Mouse (Mus musculus) bone marrow, adult 2 months (tissue): ENCODE measurements around the gene Kynu. TPM values are rescaled to one million over a fixed set of nuclear protein-coding genes. Genes with fewer than 3 reads are reported as not detected.

ENCODE experiments used
- H3K27ac ChIP-seq: fragments of 200-500 bp; 2 replicates; pipeline ENCODE4 v1.5.1; 2012; ENCODE audit warnings: low read depth, mild to moderate bottlenecking, control low read depth, inconsistent platforms, low read length; ENCODE audit not compliant: control insufficient read depth, poor library complexity, insufficient read depth
- H3K4me1 ChIP-seq: fragments of 200-500 bp; 2 replicates; pipeline ENCODE4 v1.6.1; 2011; ENCODE audit warnings: low read length; ENCODE audit not compliant: control insufficient read depth, insufficient read depth
- H3K4me3 ChIP-seq: fragments of 200-500 bp; replicated peaks from 2 replicates; pipeline ENCODE3; 2011; ENCODE audit warnings: mild to moderate bottlenecking, low read depth, low read length, control low read depth; ENCODE audit not compliant: control insufficient read depth
- CTCF ChIP-seq: fragments of 200-500 bp; IDR thresholded peaks from 2 replicates; pipeline ENCODE4 v1.5.1; 2011; ENCODE audit warnings: low read length, control low read depth; ENCODE audit not compliant: control insufficient read depth, insufficient read depth
- POLR2A ChIP-seq: fragments of 200-500 bp; IDR thresholded peaks from 2 replicates; pipeline ENCODE4 v1.6.1; 2011; ENCODE audit warnings: low read depth, mild to moderate bottlenecking, control low read depth, low read length, borderline replicate concordance; ENCODE audit not compliant: control insufficient read depth
- WGBS: fragments of 180-500 bp; shearing (Covaris S2); methylation state at CpG from one replicate; pipeline ENCODE4 v1.1.7; 2018; 5-methylcytosine and 5-hydroxymethylcytosine counted together
- polyA plus RNA-seq: library from polyadenylated mRNA; stranded (reverse); fragments of >200 nt; gene quantifications from 2 replicates; pipeline ENCODE4 v1.2.4, GENCODE M21; 2011; ENCODE audit warnings: low replicate concordance; ENCODE audit not compliant: missing spikeins, insufficient read depth, insufficient read length

Gene Kynu
- polyA plus RNA-seq, 1 experiment = 4.5 TPM

DNA sequence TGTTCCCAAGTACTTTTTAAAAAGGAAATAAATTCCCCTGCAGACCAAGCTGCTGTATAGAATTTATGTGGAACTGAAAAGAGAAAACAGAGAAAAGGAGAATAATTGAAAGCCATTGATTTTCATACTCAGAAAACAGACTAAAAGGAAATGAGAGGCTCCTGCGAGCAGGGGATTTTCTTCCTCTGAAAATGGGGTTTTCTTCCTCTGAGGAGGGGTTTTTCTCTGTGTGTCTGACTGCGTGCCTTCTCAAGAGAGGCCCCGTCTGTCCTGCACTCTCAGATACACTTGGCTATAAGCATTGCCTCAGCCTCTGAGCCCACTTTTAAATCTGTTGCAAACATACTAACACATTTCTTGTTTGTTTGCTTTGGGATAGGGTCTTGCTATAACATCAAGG lies 1.9 kb downstream of the Kynu start:
- Histone ChIP-seq H3K27ac (no peak overlapping the region), H3K4me3 (no peak overlapping the region), H3K4me1 (no peaks in the 10 kb centered on the region)
- TF ChIP-seq CTCF = no peak
- no peak for TF ChIP-seq POLR2A
- whole genome bisulfite sequencing = 75% methylated on average over 3 of the region's 3 CpGs

DNA sequence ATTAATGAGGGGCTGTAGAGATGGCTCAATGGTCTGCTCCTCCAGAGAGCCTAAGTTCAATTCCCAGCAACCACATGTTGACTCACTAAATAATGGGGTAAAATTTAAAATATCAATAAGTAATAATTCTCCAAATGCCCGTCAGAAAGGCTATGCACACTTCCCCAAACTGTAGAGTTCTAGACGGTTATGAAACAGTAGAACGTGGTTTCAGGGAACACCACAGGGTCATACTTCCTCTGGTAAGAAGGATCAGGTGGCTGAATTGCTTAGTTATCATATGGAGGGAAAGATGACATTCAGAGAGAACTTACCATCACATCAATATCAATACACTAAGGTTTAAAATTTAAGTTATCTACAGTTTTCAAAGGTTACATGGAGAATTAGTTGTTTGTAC lies 6.1 kb downstream of the Kynu start:
- no peaks in the 10 kb centered on the region for H3K4me1 ChIP-seq
- no peak overlapping the region for H3K4me3 ChIP-seq
- no peak overlapping the region for H3K27ac ChIP-seq
- TF ChIP-seq POLR2A = no peak
- no peak for TF ChIP-seq CTCF
- 18% methylated on average over 3 of the region's 3 CpGs for WGBS

DNA sequence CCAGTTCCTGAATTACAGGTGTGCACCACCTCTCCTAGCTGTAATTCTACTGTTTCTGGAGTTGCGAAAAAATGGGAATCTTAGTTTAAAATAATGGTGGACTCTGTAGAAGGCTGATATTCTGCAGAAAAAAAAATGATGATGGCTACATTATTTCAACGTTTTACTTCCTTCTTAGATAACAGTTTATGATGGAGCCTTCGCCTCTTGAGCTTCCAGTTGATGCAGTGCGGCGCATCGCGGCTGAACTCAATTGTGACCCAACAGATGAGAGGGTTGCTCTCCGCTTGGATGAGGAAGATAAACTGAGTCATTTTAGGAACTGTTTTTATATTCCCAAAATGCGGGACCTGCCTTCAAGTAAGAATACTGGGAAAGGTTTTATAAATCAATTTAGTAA lies 7.7 kb downstream of the Kynu start:
- TF ChIP-seq CTCF (no peak), POLR2A (no peak)
- Histone ChIP-seq H3K4me3 (no peak overlapping the region), H3K4me1 (no peaks in the 10 kb centered on the region), H3K27ac (no peak overlapping the region)
- 89% methylated on average over 9 of the region's 9 CpGs for WGBS

DNA sequence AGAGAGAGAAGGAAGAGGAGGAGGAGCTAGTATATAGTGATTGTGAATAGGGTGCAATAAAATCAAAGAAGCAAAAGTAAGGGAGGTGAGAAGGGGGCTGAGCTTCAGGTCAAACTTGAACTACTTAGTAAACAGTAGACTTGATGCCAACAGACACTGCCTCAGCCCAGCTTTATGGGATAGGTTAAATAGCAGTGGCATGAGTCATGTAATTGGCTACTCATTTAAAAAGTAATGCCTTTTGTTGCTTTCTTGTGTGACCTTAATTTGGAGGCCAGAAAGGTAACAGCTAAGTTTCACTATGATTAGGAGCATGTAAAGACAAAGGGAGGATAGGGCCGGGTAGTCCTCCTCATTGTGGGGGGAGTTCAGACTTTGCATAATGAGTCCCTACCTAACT lies 13.3 kb downstream of the Kynu start:
- H3K4me1 ChIP-seq = no peaks in the 10 kb centered on the region
- no peak for TF ChIP-seq POLR2A
- TF ChIP-seq CTCF = no peak
- 82% methylated on average over 1 of the region's 1 CpGs for WGBS
- no peak overlapping the region for H3K4me3 ChIP-seq
- no peak overlapping the region for H3K27ac ChIP-seq

DNA sequence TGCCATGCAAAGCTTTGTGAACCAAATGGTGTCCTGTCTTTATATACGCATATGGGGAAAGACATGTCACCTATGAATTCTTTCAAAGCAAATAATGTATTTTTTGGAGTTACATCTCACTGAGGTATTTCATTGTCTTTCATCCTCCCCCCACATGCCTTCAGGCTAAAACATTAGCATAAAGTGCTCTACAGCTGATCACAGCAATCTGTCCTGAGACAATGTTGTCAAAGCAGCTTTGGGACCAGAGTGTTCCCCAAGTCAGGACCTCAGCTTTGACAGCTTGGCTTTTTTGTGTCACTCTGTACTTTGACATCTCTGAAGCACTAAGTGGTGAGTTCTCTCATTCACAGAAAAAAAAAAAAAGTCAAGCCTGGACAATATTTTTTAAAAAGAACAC lies 18.4 kb downstream of the Kynu start:
- Histone ChIP-seq H3K27ac (no peak overlapping the region), H3K4me1 (no peaks in the 10 kb centered on the region), H3K4me3 (no peak overlapping the region)
- 91% methylated on average over 1 of the region's 1 CpGs for WGBS
- no peak for TF ChIP-seq CTCF
- no peak for TF ChIP-seq POLR2A

DNA sequence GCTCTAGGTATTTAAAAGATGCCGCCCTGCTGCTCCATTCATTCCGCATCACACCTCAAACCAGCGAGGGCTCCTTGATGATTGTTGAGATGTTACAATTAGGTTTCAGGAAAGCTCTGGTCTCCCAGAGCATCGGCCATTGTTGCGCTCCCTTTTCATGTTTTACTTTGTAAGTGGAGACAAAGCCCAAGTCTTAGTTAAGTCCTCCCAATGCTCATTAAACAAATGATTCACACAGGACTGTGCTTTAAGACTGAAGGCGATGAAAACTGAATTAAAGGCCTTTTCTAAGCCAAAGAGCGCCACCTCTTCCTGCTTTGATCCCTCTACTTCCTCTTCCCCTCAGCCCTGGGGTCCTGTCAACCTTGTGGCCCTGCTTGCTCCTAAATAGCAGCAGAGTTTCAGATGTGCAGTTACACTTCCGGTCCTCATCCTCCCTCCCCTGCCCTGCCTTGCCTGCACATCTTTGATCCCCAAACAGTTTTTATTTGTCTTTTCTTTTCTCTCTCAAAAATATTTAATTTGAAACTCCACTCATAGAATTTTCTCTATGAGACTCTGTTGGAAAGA lies 28.2 kb downstream of the Kynu start:
- WGBS = 76% methylated on average over 8 of the region's 8 CpGs
- Histone ChIP-seq H3K4me1 (no peaks in the 10 kb centered on the region), H3K4me3 (no peak overlapping the region), H3K27ac (no peak overlapping the region)
- TF ChIP-seq POLR2A (no peak), CTCF (no peak)

DNA sequence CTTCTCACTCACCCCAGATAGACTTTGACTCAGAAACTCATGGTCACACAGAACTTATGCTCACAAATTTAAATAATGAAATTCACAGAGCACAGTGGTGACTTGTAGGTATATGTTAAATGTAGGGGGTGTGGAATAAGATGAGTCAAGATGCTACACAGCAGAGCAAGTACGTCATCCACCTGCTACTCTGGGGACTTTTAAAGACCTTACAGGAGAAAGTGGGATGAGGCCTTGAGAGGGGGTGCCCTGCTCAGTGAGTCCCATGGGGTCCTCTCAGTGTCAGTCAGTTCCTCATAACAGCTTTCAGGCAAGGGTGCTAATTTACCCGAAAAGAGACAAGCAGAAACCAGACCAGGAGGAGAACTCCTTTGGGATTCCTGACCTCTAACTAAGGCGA lies 30.4 kb downstream of the Kynu start:
- Histone ChIP-seq H3K27ac (no peak overlapping the region), H3K4me3 (no peak overlapping the region), H3K4me1 (no peaks in the 10 kb centered on the region)
- WGBS = 66% methylated on average over 3 of the region's 3 CpGs
- no peak for TF ChIP-seq CTCF
- no peak for TF ChIP-seq POLR2A

DNA sequence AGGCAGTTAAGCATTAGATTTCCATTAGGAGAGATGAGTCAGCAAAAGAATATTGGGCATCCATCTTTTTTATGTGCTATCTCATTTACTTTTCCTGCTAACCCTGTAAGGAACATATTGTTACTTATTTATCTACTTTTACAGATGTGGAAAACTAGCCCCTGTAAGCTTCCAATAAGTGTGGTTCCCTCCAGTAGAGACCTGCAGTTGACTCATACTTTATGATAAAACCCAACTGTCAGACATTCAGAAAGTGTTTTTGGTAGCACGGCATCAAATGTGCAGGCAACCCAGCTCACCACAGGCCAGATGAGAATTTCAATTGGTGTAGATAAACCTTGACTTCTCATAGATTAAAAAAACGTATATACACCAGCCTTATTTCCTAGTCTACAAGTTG lies 32.7 kb downstream of the Kynu start:
- 70% methylated on average over 2 of the region's 2 CpGs for WGBS
- no peak for TF ChIP-seq POLR2A
- no peak for TF ChIP-seq CTCF
- H3K4me3 ChIP-seq = no peak overlapping the region
- H3K4me1 ChIP-seq = no peaks in the 10 kb centered on the region
- H3K27ac ChIP-seq = no peak overlapping the region

DNA sequence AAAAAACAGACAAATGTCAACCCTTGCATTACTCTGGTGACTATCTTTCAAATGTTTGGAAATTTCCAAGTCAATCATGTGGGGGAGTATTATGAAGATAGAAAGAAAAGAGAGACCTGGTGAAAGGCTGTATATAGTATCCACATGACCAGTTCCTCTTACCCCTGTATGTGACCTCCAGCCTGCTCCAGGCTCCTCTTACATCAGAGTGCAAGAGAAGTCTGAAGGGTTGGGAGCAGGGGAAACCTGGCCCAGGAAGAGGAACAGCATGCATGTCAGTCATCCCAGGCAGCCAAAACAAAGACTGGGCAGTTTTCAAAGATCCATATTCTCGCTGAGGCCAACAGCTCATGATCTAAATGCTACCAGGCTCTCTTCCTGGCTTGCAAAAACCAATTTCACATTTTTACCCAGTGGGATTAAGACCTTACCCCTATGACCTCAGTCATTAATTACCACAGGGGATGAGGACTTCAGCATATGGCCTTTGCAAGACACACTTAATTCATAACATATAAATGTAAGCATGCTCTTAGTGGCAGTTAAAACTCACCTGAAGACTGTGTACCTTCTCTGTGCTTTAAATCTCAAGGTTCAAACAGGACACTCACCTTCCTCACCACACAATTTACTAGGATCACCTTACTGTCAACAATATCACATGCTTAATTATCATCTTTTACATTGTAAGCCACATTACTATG lies 37.0 kb downstream of the Kynu start:
- Histone ChIP-seq H3K4me3 (no peak overlapping the region), H3K4me1 (no peaks in the 10 kb centered on the region), H3K27ac (no peak overlapping the region)
- 68% methylated on average over 1 of the region's 1 CpGs for WGBS
- no peak for TF ChIP-seq POLR2A
- no peak for TF ChIP-seq CTCF
